Mouse (Mus musculus): Measurements from ENCODE around the gene Car10. TPM values are rescaled to one million over a fixed set of nuclear protein-coding genes. Genes with fewer than 3 reads are reported as not detected.

Gene Car10
- polyA plus RNA-seq, 1 experiment from 2014 or later: 60.5 TPM

DNA sequence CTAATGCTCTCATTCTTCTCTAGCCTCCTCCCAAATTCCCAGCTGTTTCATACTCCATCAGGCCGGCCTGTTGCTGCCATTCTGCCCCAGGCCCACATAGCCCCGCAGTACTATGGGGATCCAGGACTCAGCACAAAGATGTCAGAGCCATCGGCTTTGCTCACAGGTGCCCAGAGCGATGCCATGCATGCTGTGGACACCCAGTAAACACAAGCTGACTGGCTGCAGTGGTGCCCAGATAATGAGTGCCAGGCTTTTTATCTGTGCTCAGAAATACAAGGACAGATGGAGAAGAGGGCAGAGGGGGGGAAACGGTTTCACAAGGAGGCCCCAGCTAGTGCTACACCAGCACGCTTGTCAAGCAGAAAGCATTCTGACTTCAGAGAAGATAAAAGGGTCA, 417.7 kb downstream of the Car10 start:
- Histone ChIP-seq H3K4me2 (ENCODE audit: low read length) (no peak overlapping the region), H3K36me3 (ENCODE audit: control insufficient read depth, insufficient read depth, low read length) (no peaks in the 10 kb centered on the region), H3K4me1 (ENCODE audit: control insufficient read depth, insufficient read depth, low read depth, low read length) (peaks cover 2% of the 10 kb centered on the region; the same call in 1 of the 2 replicates), H3K27ac (ENCODE audit: low read depth, low read length) (no peak overlapping the region), H3K9me3 (ENCODE audit: control insufficient read depth, low read length) (no peaks in the 10 kb centered on the region), H3K27me3 (replicated peaks; ENCODE audit: control insufficient read depth, insufficient read depth, low read length) (no peaks in the 10 kb centered on the region), H3K9ac (ENCODE audit: low read depth, low read length) (no peak overlapping the region), H3K4me3 (ENCODE audit: low read length) (no peak overlapping the region)
- peak; percentile 65; the same call in 1 of the 2 replicates for ATAC-seq
- 63% methylated on average over 6 of the region's 6 CpGs for WGBS

DNA sequence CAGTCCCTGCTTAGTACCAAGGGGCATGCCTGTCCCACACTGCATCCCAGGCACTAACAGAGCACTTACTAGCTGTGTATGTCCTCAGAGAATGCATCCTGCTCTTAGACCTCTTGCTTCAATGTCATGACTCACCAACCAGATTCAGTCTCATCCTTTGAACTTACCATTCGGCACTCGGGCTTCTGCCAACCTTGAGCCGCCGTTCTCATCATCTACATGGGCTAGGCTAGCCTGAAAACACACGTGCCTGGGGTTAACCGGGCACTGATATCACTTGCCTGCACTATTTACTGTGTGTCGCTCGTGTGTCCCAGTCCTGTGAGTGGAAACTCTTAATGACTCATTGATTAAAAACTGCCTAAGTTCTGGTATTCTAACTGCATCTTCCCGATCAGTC, 418.4 kb downstream of the Car10 start:
- H3K4me3 ChIP-seq (ENCODE audit: low read length): no peak overlapping the region
- ATAC-seq: no peak
- H3K4me2 ChIP-seq (ENCODE audit: low read length): no peak overlapping the region
- no peak overlapping the region for H3K27ac ChIP-seq (ENCODE audit: low read depth, low read length)
- 92% methylated on average over 9 of the region's 9 CpGs for WGBS
- no peaks in the 10 kb centered on the region for H3K36me3 ChIP-seq (ENCODE audit: control insufficient read depth, insufficient read depth, low read length)
- no peak overlapping the region for H3K9ac ChIP-seq (ENCODE audit: low read depth, low read length)
- H3K4me1 ChIP-seq (ENCODE audit: control insufficient read depth, insufficient read depth, low read depth, low read length): peaks cover 2% of the 10 kb centered on the region; the same call in 1 of the 2 replicates
- no peaks in the 10 kb centered on the region for H3K9me3 ChIP-seq (ENCODE audit: control insufficient read depth, low read length)
- no peaks in the 10 kb centered on the region for H3K27me3 ChIP-seq (replicated peaks; ENCODE audit: control insufficient read depth, insufficient read depth, low read length)

DNA sequence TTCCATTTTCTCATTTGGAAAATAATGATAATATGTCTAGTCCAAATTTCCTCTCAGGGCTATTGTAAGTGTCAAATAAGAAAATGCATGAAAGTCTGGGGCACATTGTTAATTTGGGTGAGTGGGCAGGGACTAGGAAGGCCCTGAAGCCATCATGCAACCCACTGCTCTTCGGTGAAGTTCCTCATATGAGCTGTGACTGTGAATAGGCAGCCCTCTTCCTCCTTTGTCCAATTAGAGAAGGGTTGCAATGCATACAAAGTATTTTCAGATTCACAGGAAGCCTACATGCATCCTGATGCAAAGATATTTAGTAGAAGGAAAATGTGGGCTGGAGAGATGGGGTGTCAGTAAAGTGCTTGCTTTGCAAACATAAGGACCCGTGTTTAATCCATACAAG, 419.1 kb downstream of the Car10 start:
- H3K36me3 ChIP-seq (ENCODE audit: control insufficient read depth, insufficient read depth, low read length): no peaks in the 10 kb centered on the region
- no peak overlapping the region for H3K27ac ChIP-seq (ENCODE audit: low read depth, low read length)
- H3K4me2 ChIP-seq (ENCODE audit: low read length): no peak overlapping the region
- peaks cover 2% of the 10 kb centered on the region; the same call in 1 of the 2 replicates for H3K4me1 ChIP-seq (ENCODE audit: control insufficient read depth, insufficient read depth, low read depth, low read length)
- H3K27me3 ChIP-seq (replicated peaks; ENCODE audit: control insufficient read depth, insufficient read depth, low read length): no peaks in the 10 kb centered on the region
- no peak overlapping the region for H3K9ac ChIP-seq (ENCODE audit: low read depth, low read length)
- H3K4me3 ChIP-seq (ENCODE audit: low read length): no peak overlapping the region
- WGBS: 62% methylated on average over 2 of the region's 2 CpGs
- ATAC-seq: no peak
- H3K9me3 ChIP-seq (ENCODE audit: control insufficient read depth, low read length): no peaks in the 10 kb centered on the region

DNA sequence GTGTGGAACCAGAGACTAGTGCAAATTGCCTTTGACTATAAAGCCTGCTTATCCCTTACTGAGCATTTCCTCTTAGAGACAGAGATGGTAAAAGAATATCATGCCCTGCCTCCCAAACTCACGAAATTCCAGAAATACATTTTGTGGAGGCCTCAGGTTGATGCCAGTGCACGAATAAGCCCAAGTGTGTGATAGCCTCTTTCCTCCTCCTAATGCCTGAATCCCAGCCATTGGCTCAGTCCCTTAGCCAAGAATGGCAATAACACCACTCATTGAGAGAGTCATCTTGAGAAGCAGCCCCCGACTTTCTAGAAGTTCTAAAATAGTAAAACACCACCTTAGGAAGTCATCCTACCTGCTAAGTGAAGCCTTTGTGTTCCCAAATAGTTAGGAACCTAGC, 424.7 kb downstream of the Car10 start:
- no peak for ATAC-seq
- 78% methylated on average over 3 of the region's 3 CpGs for WGBS
- H3K27me3 ChIP-seq (replicated peaks; ENCODE audit: control insufficient read depth, insufficient read depth, low read length): no peaks in the 10 kb centered on the region

DNA sequence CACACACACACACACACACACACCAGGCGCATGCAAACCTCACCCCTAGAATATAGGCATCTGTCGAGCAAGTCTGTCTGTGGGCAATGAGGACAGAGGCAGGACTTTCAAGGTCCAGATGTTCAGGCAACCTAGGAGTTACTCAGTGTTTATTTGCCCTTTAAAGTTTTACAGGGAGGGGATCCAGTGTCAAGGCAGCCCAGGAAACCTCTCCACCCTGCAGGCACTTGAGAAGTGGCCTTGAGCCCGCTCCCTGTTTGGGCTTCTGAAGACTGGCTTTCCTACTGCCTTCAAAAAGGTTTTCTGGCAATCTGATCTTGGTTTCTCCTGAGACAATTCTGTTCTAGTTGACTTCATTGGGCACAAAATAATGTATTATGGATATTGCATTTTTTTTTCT, 428.1 kb downstream of the Car10 start:
- Histone ChIP-seq H3K4me2 (ENCODE audit: low read length) (no peak overlapping the region), H3K9me3 (ENCODE audit: control insufficient read depth, low read length) (no peaks in the 10 kb centered on the region), H3K4me3 (ENCODE audit: low read length) (no peak overlapping the region), H3K27me3 (replicated peaks; ENCODE audit: control insufficient read depth, insufficient read depth, low read length) (no peaks in the 10 kb centered on the region), H3K27ac (ENCODE audit: low read depth, low read length) (no peak overlapping the region), H3K4me1 (ENCODE audit: control insufficient read depth, insufficient read depth, low read depth, low read length) (no peaks in the 10 kb centered on the region; the same call in 1 of the 2 replicates), H3K36me3 (ENCODE audit: control insufficient read depth, insufficient read depth, low read length) (no peaks in the 10 kb centered on the region), H3K9ac (ENCODE audit: low read depth, low read length) (no peak overlapping the region)
- ATAC-seq: no peak
- WGBS: 90% methylated on average over 3 of the region's 3 CpGs

More for the DNA sequence above, 424.7 kb downstream of the Car10 start:
- Histone ChIP-seq H3K27ac (ENCODE audit: low read depth, low read length) (no peak overlapping the region), H3K4me3 (ENCODE audit: low read length) (no peak overlapping the region), H3K4me1 (ENCODE audit: control insufficient read depth, insufficient read depth, low read depth, low read length) (no peaks in the 10 kb centered on the region; the same call in 1 of the 2 replicates), H3K36me3 (ENCODE audit: control insufficient read depth, insufficient read depth, low read length) (no peaks in the 10 kb centered on the region), H3K9ac (ENCODE audit: low read depth, low read length) (no peak overlapping the region), H3K4me2 (ENCODE audit: low read length) (no peak overlapping the region), H3K9me3 (ENCODE audit: control insufficient read depth, low read length) (no peaks in the 10 kb centered on the region)

DNA sequence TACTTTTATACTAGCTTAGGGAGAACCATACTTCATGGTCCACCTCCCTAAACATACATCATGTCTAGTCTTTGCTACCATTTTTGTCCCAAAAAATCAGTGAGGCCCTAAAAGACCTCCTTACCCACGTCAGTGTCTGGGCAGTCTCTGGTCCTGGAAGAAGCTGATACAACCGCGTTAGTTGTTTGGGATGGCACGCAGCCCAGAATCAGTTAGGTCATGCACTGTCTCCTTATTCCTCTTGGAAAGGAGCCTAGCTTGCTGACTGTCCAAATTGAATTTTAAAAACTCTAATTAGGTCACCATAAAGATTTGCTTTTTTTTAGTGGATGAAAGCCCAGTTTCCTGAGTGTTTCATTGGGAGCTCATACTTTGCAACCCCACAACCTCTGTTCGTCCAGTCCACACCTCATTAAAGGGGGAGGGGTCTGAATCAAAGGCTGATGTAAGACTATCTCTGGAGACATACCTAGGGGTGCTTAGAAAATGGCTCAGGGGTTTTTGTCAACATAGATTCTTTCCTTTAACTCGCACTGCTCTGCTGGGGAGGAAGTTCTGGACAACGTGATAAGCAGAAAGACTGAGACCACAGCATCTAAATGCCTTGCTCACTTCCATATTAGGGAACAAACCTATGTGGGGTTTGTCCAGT, 433.3 kb downstream of the Car10 start:
- H3K27ac ChIP-seq (ENCODE audit: low read depth, low read length): no peak overlapping the region
- no peak overlapping the region for H3K9ac ChIP-seq (ENCODE audit: low read depth, low read length)
- H3K4me2 ChIP-seq (ENCODE audit: low read length): no peak overlapping the region
- H3K4me3 ChIP-seq (ENCODE audit: low read length): no peak overlapping the region
- no peaks in the 10 kb centered on the region; the same call in 1 of the 2 replicates for H3K4me1 ChIP-seq (ENCODE audit: control insufficient read depth, insufficient read depth, low read depth, low read length)
- no peaks in the 10 kb centered on the region for H3K27me3 ChIP-seq (replicated peaks; ENCODE audit: control insufficient read depth, insufficient read depth, low read length)
- peak; percentile 72; the same call in 1 of the 2 replicates for ATAC-seq
- 63% methylated on average over 7 of the region's 7 CpGs for WGBS
- no peaks in the 10 kb centered on the region for H3K9me3 ChIP-seq (ENCODE audit: control insufficient read depth, low read length)
- no peaks in the 10 kb centered on the region for H3K36me3 ChIP-seq (ENCODE audit: control insufficient read depth, insufficient read depth, low read length)

DNA sequence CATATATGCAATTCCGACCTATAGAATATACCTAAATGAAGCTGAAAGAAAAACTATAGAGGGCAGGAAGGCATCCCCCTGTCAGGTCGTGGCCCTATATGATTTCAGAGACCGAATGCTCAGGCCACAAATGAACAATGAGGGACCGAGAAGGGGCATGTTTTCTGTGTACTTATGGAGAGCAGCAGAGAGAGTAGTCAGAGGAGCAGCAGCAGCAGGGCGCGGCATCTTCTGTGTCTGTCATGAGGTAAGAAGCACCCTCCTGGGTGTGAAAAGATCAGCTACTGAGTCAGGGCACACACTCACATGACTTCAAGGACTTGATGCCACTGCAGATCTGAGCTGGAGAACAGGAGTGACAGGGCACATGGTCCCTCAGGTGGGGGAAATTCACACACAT, 438.4 kb downstream of the Car10 start:
- H3K4me2 ChIP-seq (ENCODE audit: low read length): no peak overlapping the region
- ATAC-seq: no peak
- 82% methylated on average over 6 of the region's 6 CpGs for WGBS

DNA sequence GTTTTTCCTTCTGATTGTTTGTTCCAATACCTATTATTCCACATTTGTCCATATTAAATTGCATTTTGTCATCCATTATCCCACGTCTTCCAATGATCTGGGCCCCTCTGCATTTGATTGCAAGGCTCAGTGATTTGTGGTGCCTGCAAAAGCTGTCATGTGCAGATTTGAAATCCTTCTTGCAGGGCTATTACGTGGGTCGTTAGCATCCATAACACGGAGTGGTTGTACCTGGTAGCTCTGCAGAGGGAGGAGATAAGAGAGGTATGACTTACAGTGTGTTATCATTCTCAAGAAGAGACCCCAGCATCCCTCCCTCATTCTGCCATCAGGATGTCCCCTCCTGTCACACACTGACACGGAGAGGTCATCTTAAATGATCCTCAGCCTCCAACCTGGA, 451.1 kb downstream of the Car10 start:
- H3K9me3 ChIP-seq (ENCODE audit: control insufficient read depth, low read length): no peaks in the 10 kb centered on the region
- H3K4me3 ChIP-seq (ENCODE audit: low read length): no peak overlapping the region
- H3K4me2 ChIP-seq (ENCODE audit: low read length): no peak overlapping the region
- H3K9ac ChIP-seq (ENCODE audit: low read depth, low read length): no peak overlapping the region
- ATAC-seq: no peak
- H3K4me1 ChIP-seq (ENCODE audit: control insufficient read depth, insufficient read depth, low read depth, low read length): no peaks in the 10 kb centered on the region
- no peaks in the 10 kb centered on the region for H3K36me3 ChIP-seq (ENCODE audit: control insufficient read depth, insufficient read depth, low read length)
- no peaks in the 10 kb centered on the region for H3K27me3 ChIP-seq (replicated peaks; ENCODE audit: control insufficient read depth, insufficient read depth, low read length)
- 39% methylated on average over 5 of the region's 5 CpGs for WGBS
- H3K27ac ChIP-seq (ENCODE audit: low read depth, low read length): no peak overlapping the region

More for the DNA sequence above, 438.4 kb downstream of the Car10 start:
- Histone ChIP-seq H3K4me3 (ENCODE audit: low read length) (no peak overlapping the region), H3K9me3 (ENCODE audit: control insufficient read depth, low read length) (no peaks in the 10 kb centered on the region), H3K9ac (ENCODE audit: low read depth, low read length) (no peak overlapping the region), H3K4me1 (ENCODE audit: control insufficient read depth, insufficient read depth, low read depth, low read length) (no peaks in the 10 kb centered on the region), H3K36me3 (ENCODE audit: control insufficient read depth, insufficient read depth, low read length) (no peaks in the 10 kb centered on the region), H3K27ac (ENCODE audit: low read depth, low read length) (no peak overlapping the region), H3K27me3 (replicated peaks; ENCODE audit: control insufficient read depth, insufficient read depth, low read length) (no peaks in the 10 kb centered on the region)

DNA sequence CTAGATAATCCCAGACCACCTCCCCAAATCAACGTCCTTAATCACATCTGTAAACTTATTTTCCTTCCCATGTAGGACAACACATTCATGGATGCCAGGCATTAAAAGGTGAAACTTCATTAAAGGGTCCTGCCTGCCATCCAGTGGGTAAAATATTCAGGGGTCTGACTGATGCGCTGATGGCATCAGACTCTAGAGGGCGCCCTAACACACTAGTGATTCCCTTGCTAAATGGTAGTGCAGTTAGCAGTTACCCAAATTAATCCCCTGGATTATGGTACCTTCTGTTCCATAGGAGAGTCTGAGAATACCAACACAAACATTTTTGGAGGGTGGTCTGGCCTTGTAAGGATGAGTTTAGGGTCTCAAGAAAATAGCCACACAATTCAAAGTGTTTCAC, 453.1 kb downstream of the Car10 start:
- H3K4me3 ChIP-seq (ENCODE audit: low read length): no peak overlapping the region
- ATAC-seq: no peak
- no peaks in the 10 kb centered on the region for H3K9me3 ChIP-seq (ENCODE audit: control insufficient read depth, low read length)
- H3K4me2 ChIP-seq (ENCODE audit: low read length): no peak overlapping the region
- 5% methylated on average over 3 of the region's 3 CpGs for WGBS
- H3K27me3 ChIP-seq (replicated peaks; ENCODE audit: control insufficient read depth, insufficient read depth, low read length): no peaks in the 10 kb centered on the region
- H3K4me1 ChIP-seq (ENCODE audit: control insufficient read depth, insufficient read depth, low read depth, low read length): no peaks in the 10 kb centered on the region
- H3K9ac ChIP-seq (ENCODE audit: low read depth, low read length): no peak overlapping the region
- no peaks in the 10 kb centered on the region for H3K36me3 ChIP-seq (ENCODE audit: control insufficient read depth, insufficient read depth, low read length)
- no peak overlapping the region for H3K27ac ChIP-seq (ENCODE audit: low read depth, low read length)

All from hindbrain, embryonic 16.5 days (tissue).